Mouse (Mus musculus) megakaryocyte, embryonic 14.5 days (primary cell): ENCODE measurements around the gene Mrpl33. TPM values are rescaled to one million over a fixed set of nuclear protein-coding genes. Genes with fewer than 3 reads are reported as not detected.
"Not testable (repeated sequence)": the region's sequence is repeated elsewhere in the genome, so short reads cannot be mapped to it uniquely, and the experiment has no call there.

Experiments
- H3K27me3 ChIP-seq: replicated peaks from 2 replicates; pipeline ENCODE3; 2012; ENCODE audit warnings: inconsistent platforms
- H3K36me3 ChIP-seq: replicated peaks from 2 replicates; pipeline ENCODE3; 2012; ENCODE audit warnings: low read length, inconsistent platforms, mixed read lengths
- H3K4me1 ChIP-seq: 2 replicates; pipeline ENCODE4 v1.6.1; 2012; ENCODE audit warnings: inconsistent platforms
- H3K4me3 ChIP-seq: replicated peaks from 2 replicates; pipeline ENCODE3; 2012; ENCODE audit warnings: moderate library complexity, mild to moderate bottlenecking, inconsistent platforms
- H3K9me3 ChIP-seq: 2 replicates; pipeline ENCODE4 v1.6.1; 2012; ENCODE audit warnings: inconsistent platforms
- FLI1 ChIP-seq: IDR thresholded peaks from 2 replicates; pipeline ENCODE4 v1.6.1; 2012; ENCODE audit warnings: low read length, inconsistent platforms, mixed read lengths
- GATA1 ChIP-seq: IDR thresholded peaks from 3 replicates; pipeline ENCODE4 v1.6.1; 2012; ENCODE audit warnings: mixed read lengths, low read length, inconsistent platforms, borderline replicate concordance
- polyA plus RNA-seq: library from polyadenylated mRNA; stranded (reverse); fragments of >175 nt; gene quantifications from 2 replicates; pipeline ENCODE4 v1.2.3, GENCODE M21; 2012; ENCODE audit warnings: low replicate concordance; ENCODE audit not compliant: insufficient read depth

Mrpl33 gene
- polyA plus RNA-seq, 1 experiment = 6.0 TPM

GRCm38 (mm10) chr5:31611186-31611585 is 14.5 kb downstream of the Mrpl33 start:
- Histone ChIP-seq H3K36me3 (peaks cover 47% of the 10 kb centered on the region), H3K27me3 (no peaks in the 10 kb centered on the region), H3K9me3 (no peaks in the 10 kb centered on the region), H3K4me3 (no peak overlapping the region), H3K4me1 (peaks cover 43% of the 10 kb centered on the region)
- TF ChIP-seq FLI1 (no peak), GATA1 (no peak)

- H3K9me3 ChIP-seq = no peaks in the 10 kb centered on the region
- peaks cover 58% of the 10 kb centered on the region for H3K4me1 ChIP-seq
- TF ChIP-seq FLI1 = no peak
- no peak for TF ChIP-seq GATA1
- H3K4me3 ChIP-seq = peak overlapping the region; percentile 94
- H3K36me3 ChIP-seq = peaks cover 51% of the 10 kb centered on the region
- no peaks in the 10 kb centered on the region for H3K27me3 ChIP-seq
Observed at GRCm38 (mm10) chr5:31613852-31614286, 17.1 kb downstream of the Mrpl33 start.

GRCm38 (mm10) chr5:31614339-31615025 is 17.7 kb downstream of the Mrpl33 start:
- Histone ChIP-seq H3K36me3 (peaks cover 53% of the 10 kb centered on the region), H3K4me1 (peaks cover 64% of the 10 kb centered on the region), H3K4me3 (peak overlapping the region; percentile 94), H3K27me3 (no peaks in the 10 kb centered on the region), H3K9me3 (no peaks in the 10 kb centered on the region)
- no peak for TF ChIP-seq FLI1
- TF ChIP-seq GATA1 = no peak

GRCm38 (mm10) chr5:31620326-31620725 is 23.6 kb downstream of the Mrpl33 start:
- H3K9me3 ChIP-seq = no peaks in the 10 kb centered on the region
- peaks cover 44% of the 10 kb centered on the region for H3K4me1 ChIP-seq
- H3K27me3 ChIP-seq = no peaks in the 10 kb centered on the region
- TF ChIP-seq GATA1 (no peak), FLI1 (no peak)
- peaks cover 94% of the 10 kb centered on the region for H3K36me3 ChIP-seq
- no peak overlapping the region for H3K4me3 ChIP-seq

- TF ChIP-seq FLI1 (no peak), GATA1 (no peak)
- no peak overlapping the region for H3K4me3 ChIP-seq
- peaks cover 52% of the 10 kb centered on the region for H3K4me1 ChIP-seq
- H3K9me3 ChIP-seq = no peaks in the 10 kb centered on the region
- H3K36me3 ChIP-seq = peaks cover 82% of the 10 kb centered on the region
- no peaks in the 10 kb centered on the region for H3K27me3 ChIP-seq
Observed at GRCm38 (mm10) chr5:31627117-31627516, 30.4 kb downstream of the Mrpl33 start.

- no peaks in the 10 kb centered on the region for H3K27me3 ChIP-seq
- H3K36me3 ChIP-seq = peaks cover 83% of the 10 kb centered on the region
- no peaks in the 10 kb centered on the region for H3K9me3 ChIP-seq
- no peak overlapping the region for H3K4me3 ChIP-seq
- peaks cover 59% of the 10 kb centered on the region for H3K4me1 ChIP-seq
- TF ChIP-seq FLI1 (no peak), GATA1 (no peak)
Observed at GRCm38 (mm10) chr5:31627562-31628526, 31.1 kb downstream of the Mrpl33 start.

GRCm38 (mm10) chr5:31628555-31628954 is 31.8 kb downstream of the Mrpl33 start:
- Histone ChIP-seq H3K27me3 (no peaks in the 10 kb centered on the region), H3K4me1 (peaks cover 61% of the 10 kb centered on the region), H3K4me3 (no peak overlapping the region), H3K36me3 (peaks cover 76% of the 10 kb centered on the region), H3K9me3 (no peaks in the 10 kb centered on the region)
- no peak for TF ChIP-seq GATA1
- TF ChIP-seq FLI1 = no peak

GRCm38 (mm10) chr5:31630064-31630463 is 33.3 kb downstream of the Mrpl33 start:
- TF ChIP-seq FLI1 (no peak), GATA1 (no peak)
- Histone ChIP-seq H3K9me3 (no peaks in the 10 kb centered on the region), H3K36me3 (peaks cover 76% of the 10 kb centered on the region), H3K4me3 (peak overlapping the region; percentile 44), H3K4me1 (peaks cover 65% of the 10 kb centered on the region), H3K27me3 (no peaks in the 10 kb centered on the region)

- not testable (repeated sequence) for H3K27me3 ChIP-seq, H3K4me3 ChIP-seq, H3K9me3 ChIP-seq
- H3K4me1 ChIP-seq = peaks cover 68% of the 10 kb centered on the region
- peaks cover 76% of the 10 kb centered on the region for H3K36me3 ChIP-seq
Observed at GRCm38 (mm10) chr5:31631169-31631568, 34.4 kb downstream of the Mrpl33 start.

GRCm38 (mm10) chr5:31634161-31634560 is 37.4 kb downstream of the Mrpl33 start:
- Histone ChIP-seq H3K27me3 (no peaks in the 10 kb centered on the region), H3K4me3 (no peak overlapping the region), H3K9me3 (no peaks in the 10 kb centered on the region), H3K36me3 (peaks cover 74% of the 10 kb centered on the region), H3K4me1 (peaks cover 62% of the 10 kb centered on the region)
- TF ChIP-seq FLI1 (no peak), GATA1 (no peak)
